Mouse (Mus musculus) ES-Bruce4 (cell line): ENCODE results near the gene Ubiad1.

Experiments used
- CTCF ChIP-seq: IDR thresholded peaks from one replicate; pipeline ENCODE4 v1.8.1; 2011; ENCODE audit warnings: low read depth, low read length
- POLR2A ChIP-seq: IDR thresholded peaks from one replicate; pipeline ENCODE4 v1.8.1; 2011; ENCODE audit warnings: low read length; ENCODE audit not compliant: insufficient read depth

GRCm38 (mm10) chr4:148385269-148385668 is 59.3 kb downstream of the Ubiad1 start:
- TF ChIP-seq CTCF (no peak), POLR2A (no peak)
